Mouse (Mus musculus) liver, embryonic 12.5 days (tissue): ENCODE measurements at regions not wholly inside any gene's neighbourhood (a gene's known extent, or its start where the extent isn't known, plus 50 kb on each side); places are given as distances from the start of the nearest gene placed in this dataset.

Source experiments
- ATAC-seq: fragments of 200-750 bp; cut with Nextera tagmentation; 2 replicates; pipeline ENCODE4 v1.8.0; 2017; ENCODE audit warnings: moderate number of reproducible peaks, mild to moderate bottlenecking, moderate library complexity
- H3K27ac ChIP-seq: fragments of 300-500 bp; sonication (generic); 2 replicates; pipeline ENCODE4 v1.5.1; 2016; ENCODE audit warnings: mild to moderate bottlenecking
- H3K27me3 ChIP-seq: fragments of 300-500 bp; sonication (generic); replicated peaks from 2 replicates; pipeline ENCODE4 v1.6.1; 2016; ENCODE audit warnings: mild to moderate bottlenecking, moderate library complexity
- H3K36me3 ChIP-seq: fragments of 300-500 bp; sonication (generic); 2 replicates; pipeline ENCODE4 v1.6.1; 2016; ENCODE audit warnings: mild to moderate bottlenecking, moderate library complexity
- H3K4me1 ChIP-seq: fragments of 300-500 bp; sonication (generic); 2 replicates; pipeline ENCODE4 v1.6.1; 2016
- H3K4me2 ChIP-seq: fragments of 300-500 bp; sonication (generic); 2 replicates; pipeline ENCODE4 v1.6.1; 2016; ENCODE audit warnings: mild to moderate bottlenecking, moderate library complexity
- H3K4me3 ChIP-seq: fragments of 300-500 bp; sonication (generic); 2 replicates; pipeline ENCODE4 v1.5.1; 2016; ENCODE audit warnings: mild to moderate bottlenecking, moderate library complexity
- H3K9ac ChIP-seq: fragments of 300-500 bp; sonication (generic); 2 replicates; pipeline ENCODE4 v1.6.1; 2016; ENCODE audit warnings: mild to moderate bottlenecking, moderate library complexity
- H3K9me3 ChIP-seq: fragments of 300-500 bp; sonication (generic); replicated peaks from 2 replicates; pipeline ENCODE4 v1.6.1; 2016; ENCODE audit warnings: mild to moderate bottlenecking, moderate library complexity
- WGBS: fragments of 180-500 bp; shearing (Covaris S2); methylation state at CpG from one replicate; pipeline ENCODE4 v1.1.7; 2016; ENCODE audit not compliant: insufficient replicate concordance; 5-methylcytosine and 5-hydroxymethylcytosine counted together

DNA sequence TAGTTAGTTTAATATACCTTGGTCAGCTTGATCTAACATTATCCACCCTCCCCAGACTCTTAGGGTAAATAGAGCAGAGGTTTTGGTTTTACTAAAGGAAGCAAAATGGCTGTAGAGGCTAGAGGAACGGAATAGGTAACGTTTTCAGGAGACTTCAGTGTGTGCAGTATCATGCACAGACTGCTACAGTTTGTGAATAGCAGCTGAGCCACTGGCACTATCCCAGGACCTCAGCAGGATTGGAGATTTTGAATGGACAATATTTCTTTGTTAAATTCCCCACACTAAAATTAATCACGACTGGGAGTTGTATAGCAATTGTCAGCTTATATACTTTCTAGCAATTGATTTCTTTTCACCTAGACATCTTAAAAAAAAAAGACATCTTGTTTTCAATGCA is 929.7 kb upstream of the Lcorl start:
- no peaks in the 10 kb centered on the region for H3K36me3 ChIP-seq
- no peak overlapping the region for H3K4me2 ChIP-seq
- H3K27ac ChIP-seq: no peak overlapping the region
- no peaks in the 10 kb centered on the region for H3K27me3 ChIP-seq
- no peak overlapping the region for H3K4me3 ChIP-seq
- no peaks in the 10 kb centered on the region for H3K9me3 ChIP-seq
- no peaks in the 10 kb centered on the region for H3K4me1 ChIP-seq
- 66% methylated on average over 3 of the region's 3 CpGs for WGBS
- H3K9ac ChIP-seq: no peak overlapping the region
- ATAC-seq: no peak

DNA sequence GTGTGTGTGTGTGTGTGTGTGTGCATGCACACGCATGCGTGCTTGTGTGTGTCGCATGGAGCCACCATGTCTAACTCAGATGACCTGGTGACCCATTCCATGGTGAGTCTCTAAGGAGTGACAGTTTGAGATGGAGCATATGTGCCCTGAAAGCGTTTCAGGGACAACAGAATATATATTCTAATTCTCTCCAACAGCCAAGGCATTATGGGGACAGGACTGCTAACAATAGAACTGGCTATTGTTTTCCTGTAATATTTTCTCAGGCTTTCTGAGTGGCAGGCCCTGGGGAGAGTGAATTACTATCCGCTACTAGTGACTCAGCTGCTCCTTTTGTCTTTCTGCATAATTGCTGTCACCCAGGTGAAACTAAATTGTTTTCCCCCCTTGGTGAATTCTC is 898.7 kb upstream of the Lcorl start:
- no peaks in the 10 kb centered on the region for H3K4me1 ChIP-seq
- H3K27me3 ChIP-seq: no peaks in the 10 kb centered on the region
- H3K4me3 ChIP-seq: no peak overlapping the region
- no peak overlapping the region for H3K27ac ChIP-seq
- WGBS: 67% methylated on average over 5 of the region's 5 CpGs
- H3K9me3 ChIP-seq: no peaks in the 10 kb centered on the region
- no peak overlapping the region for H3K4me2 ChIP-seq
- ATAC-seq: no peak
- H3K9ac ChIP-seq: no peak overlapping the region
- no peaks in the 10 kb centered on the region for H3K36me3 ChIP-seq

DNA sequence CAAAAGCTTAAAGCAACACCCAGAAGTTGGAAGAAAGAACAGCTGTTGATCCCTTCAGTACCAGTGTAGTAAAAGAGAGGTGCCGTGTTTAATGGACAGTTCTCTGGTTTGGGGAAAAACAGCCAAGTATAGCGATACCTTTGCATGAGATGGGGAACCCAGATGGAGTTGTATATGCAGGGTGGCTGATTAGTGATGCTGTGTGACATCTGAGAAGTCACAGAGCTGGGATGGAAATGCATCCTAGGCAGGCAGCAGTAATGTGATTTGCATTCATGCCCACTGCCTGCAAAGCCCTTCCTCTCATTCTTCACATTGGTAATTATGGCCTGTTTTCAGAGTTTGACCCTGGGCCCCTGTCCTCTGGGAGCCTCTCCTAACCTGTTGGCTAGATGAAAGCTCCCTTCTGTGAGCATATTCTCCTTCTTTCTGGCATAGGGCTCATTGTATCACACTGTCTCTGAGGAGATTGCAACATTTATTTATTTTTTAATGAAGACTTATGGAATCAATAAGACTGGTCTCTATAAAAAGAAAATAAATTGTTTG is 882.7 kb upstream of the Lcorl start:
- Histone ChIP-seq H3K9ac (no peak overlapping the region), H3K27ac (no peak overlapping the region), H3K27me3 (no peaks in the 10 kb centered on the region), H3K4me1 (no peaks in the 10 kb centered on the region), H3K36me3 (no peaks in the 10 kb centered on the region), H3K9me3 (no peaks in the 10 kb centered on the region), H3K4me3 (no peak overlapping the region), H3K4me2 (no peak overlapping the region)
- WGBS: 70% methylated on average over 2 of the region's 2 CpGs
- no peak for ATAC-seq

DNA sequence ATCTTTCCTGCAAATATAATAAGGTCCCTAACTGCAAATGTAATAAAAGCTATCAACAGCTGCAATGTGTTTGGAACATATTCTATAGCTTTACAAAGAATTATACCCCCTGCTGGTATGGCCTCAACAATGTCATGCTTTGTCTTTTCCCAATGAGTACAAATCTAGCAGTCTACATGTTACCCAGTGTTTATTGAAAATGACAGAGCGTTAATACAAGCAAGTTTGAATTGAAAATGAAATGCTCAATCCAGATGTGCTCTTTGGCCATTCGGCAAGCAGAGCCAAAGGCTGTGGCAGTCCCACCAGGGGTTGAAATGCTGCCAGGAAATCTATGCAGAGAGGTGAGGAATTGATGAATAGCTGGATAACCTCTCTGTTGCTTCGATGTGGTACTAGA is 875.1 kb upstream of the Lcorl start:
- Histone ChIP-seq H3K9me3 (no peaks in the 10 kb centered on the region), H3K4me3 (no peak overlapping the region), H3K4me2 (no peak overlapping the region), H3K27me3 (no peaks in the 10 kb centered on the region), H3K36me3 (no peaks in the 10 kb centered on the region), H3K27ac (no peak overlapping the region), H3K4me1 (no peaks in the 10 kb centered on the region), H3K9ac (no peak overlapping the region)
- no peak for ATAC-seq
- 74% methylated on average over 3 of the region's 3 CpGs for WGBS

DNA sequence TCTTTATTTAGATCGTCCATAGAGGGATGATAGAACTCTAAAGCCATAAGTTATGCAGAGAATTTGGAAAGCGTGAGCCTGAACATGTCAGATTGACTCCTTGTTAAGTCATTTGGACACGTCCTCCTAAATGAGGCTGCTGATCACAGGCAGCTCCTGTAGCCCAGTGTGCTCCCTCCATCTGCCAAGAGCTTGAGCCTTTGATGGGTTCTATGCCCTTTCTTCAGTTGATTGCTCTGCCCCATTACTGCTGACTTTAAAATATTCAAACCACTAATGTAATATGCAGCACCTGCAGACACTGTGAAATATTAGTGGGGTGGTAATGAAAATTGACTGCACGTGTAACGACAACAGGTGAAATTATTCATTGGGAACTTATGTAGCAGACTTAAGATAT is 874.6 kb upstream of the Lcorl start:
- 70% methylated on average over 5 of the region's 5 CpGs for WGBS
- no peak for ATAC-seq
- H3K4me1 ChIP-seq: no peaks in the 10 kb centered on the region

DNA sequence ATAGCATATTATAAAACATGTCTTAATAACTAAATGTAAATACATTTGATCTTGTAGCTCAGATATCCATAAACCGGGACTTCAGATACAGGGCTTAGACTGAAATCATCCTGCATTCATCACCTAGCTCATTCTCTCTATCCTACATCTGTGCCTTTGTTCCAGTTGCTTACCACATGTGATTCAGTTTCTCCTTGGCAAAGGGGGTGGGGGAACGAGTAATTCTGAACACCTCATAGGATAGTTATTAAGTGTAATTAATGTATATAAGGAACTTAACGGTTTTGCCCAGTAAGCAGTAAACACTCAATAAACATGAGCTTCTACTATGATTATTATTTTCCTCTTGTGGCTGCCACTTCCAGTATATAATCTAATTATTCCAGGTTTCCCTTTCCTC is 873.9 kb upstream of the Lcorl start:
- H3K4me1 ChIP-seq: no peaks in the 10 kb centered on the region
- no peak for ATAC-seq
- H3K27me3 ChIP-seq: no peaks in the 10 kb centered on the region
- H3K9ac ChIP-seq: no peak overlapping the region
- H3K9me3 ChIP-seq: no peaks in the 10 kb centered on the region
- no peak overlapping the region for H3K27ac ChIP-seq
- H3K36me3 ChIP-seq: no peaks in the 10 kb centered on the region
- WGBS: 69% methylated on average over 3 of the region's 3 CpGs
- H3K4me2 ChIP-seq: no peak overlapping the region
- no peak overlapping the region for H3K4me3 ChIP-seq

More for the DNA sequence above, 874.6 kb upstream of the Lcorl start:
- no peak overlapping the region for H3K27ac ChIP-seq
- no peak overlapping the region for H3K9ac ChIP-seq
- H3K9me3 ChIP-seq: no peaks in the 10 kb centered on the region
- no peak overlapping the region for H3K4me2 ChIP-seq
- H3K4me3 ChIP-seq: no peak overlapping the region
- H3K36me3 ChIP-seq: no peaks in the 10 kb centered on the region
- H3K27me3 ChIP-seq: no peaks in the 10 kb centered on the region

DNA sequence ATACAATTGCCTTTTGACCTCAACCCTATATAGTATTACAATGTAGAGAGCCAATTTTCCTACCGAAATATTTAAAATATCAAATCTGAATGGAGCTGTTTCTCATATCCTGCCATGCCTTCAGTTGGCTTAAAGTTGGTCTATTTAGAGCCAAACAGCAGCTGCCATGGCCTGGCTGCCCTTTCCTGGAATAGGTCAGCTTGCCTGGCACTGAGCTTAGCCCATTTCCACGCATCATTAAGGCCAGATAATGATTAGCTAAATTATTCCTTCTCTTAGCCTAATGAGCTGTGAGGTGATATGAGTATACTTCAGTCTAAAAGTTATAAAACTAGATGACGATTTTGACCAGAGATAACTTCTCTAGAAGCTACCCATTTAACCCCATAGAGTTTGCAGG is 852.2 kb upstream of the Lcorl start:
- Histone ChIP-seq H3K9ac (no peak overlapping the region), H3K9me3 (no peaks in the 10 kb centered on the region), H3K4me1 (no peaks in the 10 kb centered on the region), H3K4me3 (no peak overlapping the region), H3K27ac (no peak overlapping the region), H3K27me3 (no peaks in the 10 kb centered on the region), H3K4me2 (no peak overlapping the region), H3K36me3 (no peaks in the 10 kb centered on the region)
- 62% methylated on average over 3 of the region's 3 CpGs for WGBS
- ATAC-seq: no peak

DNA sequence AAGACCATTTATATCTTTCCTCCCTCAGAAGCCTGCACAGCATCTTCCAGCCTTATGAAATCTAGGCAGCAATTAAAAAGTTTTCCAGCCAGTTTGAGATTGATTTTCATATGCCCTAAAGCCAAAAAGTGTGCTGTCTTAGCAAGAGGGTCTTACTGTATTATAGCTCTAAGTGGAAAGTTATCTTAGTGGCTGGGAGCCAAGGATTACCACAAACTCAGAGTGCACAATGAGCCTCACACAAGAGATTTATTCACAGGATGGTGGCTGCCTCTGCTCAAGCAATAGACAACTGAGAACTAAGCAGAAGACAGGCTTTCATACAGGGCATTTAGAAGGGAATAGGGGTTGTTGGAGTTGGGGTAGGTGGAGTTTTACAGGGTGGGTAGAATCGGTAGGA is 850.4 kb upstream of the Lcorl start:
- Histone ChIP-seq H3K4me2 (no peak overlapping the region), H3K4me1 (no peaks in the 10 kb centered on the region)
- 61% methylated on average over 1 of the region's 1 CpGs for WGBS

DNA sequence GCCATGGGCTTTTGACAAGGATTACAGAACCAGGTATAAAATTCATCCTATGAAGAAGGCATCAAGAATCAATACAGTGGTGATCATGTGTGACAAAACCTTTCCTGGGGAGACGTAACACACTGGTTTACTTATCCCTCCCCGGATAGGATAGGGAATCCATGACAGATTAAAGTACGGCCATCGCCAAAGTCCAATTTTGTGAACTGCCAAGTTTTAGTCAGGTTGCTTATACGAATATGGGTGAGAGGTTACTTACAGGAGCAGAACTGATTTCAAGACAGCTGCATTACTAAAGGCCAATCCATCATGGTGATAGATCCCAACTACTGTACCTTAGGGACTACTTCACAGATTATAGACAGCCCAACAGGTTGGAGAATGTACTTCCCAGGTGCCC is 849.6 kb upstream of the Lcorl start:
- Histone ChIP-seq H3K36me3 (no peaks in the 10 kb centered on the region), H3K9me3 (no peaks in the 10 kb centered on the region), H3K4me3 (no peak overlapping the region), H3K4me2 (no peak overlapping the region), H3K27me3 (no peaks in the 10 kb centered on the region), H3K9ac (no peak overlapping the region), H3K4me1 (no peaks in the 10 kb centered on the region), H3K27ac (no peak overlapping the region)
- WGBS: 77% methylated on average over 5 of the region's 5 CpGs
- no peak for ATAC-seq

More for the DNA sequence above, 850.4 kb upstream of the Lcorl start:
- Histone ChIP-seq H3K9ac (no peak overlapping the region), H3K4me3 (no peak overlapping the region), H3K27ac (no peak overlapping the region), H3K36me3 (no peaks in the 10 kb centered on the region), H3K27me3 (no peaks in the 10 kb centered on the region), H3K9me3 (no peaks in the 10 kb centered on the region)
- ATAC-seq: no peak

DNA sequence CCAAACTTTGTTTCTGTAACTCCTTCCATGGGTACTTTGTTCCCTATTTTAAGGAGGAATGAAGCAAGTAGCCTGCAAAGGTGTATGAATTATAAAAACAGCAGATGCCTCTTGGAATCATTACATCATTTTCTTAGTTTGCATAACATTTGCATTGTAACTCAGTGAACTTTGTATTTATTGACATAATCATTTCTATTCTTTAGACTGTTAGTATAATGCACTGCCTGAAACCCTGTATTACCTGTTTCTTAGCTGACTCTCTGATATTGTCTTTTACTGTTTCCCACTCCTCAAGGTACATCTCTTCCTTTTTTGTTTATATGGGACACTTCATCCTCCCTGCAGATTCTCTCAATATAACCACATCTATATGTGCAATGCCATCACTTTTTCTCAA is 820.6 kb upstream of the Lcorl start:
- H3K27ac ChIP-seq: no peak overlapping the region
- H3K27me3 ChIP-seq: no peaks in the 10 kb centered on the region
- H3K4me2 ChIP-seq: no peak overlapping the region
- peaks cover 3% of the 10 kb centered on the region; the same call in 1 of the 2 replicates for H3K4me1 ChIP-seq
- H3K36me3 ChIP-seq: no peaks in the 10 kb centered on the region
- no peaks in the 10 kb centered on the region for H3K9me3 ChIP-seq
- H3K4me3 ChIP-seq: no peak overlapping the region
- no peak overlapping the region for H3K9ac ChIP-seq
- ATAC-seq: no peak

DNA sequence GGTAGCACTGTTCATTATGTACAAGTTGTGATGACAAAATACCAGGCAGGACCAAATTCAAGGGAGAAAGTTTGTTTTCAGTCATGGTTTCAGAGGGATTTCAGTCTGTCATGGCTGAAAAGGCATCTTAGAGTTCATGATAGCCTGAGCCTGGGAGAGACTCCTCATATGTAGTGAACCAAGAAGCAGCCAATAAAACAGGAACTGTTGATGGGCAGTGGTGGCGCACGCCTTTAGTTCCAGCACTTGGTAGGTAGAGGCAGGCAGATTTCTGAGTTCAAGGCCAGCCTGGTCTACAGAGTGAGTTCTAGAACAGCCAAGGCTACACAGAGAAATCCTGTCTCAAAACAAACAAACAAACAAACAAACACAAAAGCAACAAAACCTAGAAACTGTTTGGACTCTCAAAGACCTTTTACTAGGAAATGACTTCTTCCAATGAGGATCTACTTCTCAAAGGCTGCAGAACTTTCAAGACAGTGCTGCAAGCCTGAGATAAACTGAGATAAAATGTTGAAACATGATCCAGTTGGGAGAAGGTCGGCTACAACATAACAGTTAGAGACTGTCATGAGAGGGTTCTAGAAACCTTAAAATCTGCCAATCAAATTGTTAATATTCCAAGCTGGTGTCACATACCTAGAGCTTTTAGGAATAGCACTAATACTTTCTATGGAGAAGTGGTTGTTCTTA is 817.5 kb upstream of the Lcorl start:
- Histone ChIP-seq H3K27me3 (no peaks in the 10 kb centered on the region), H3K4me2 (no peak overlapping the region), H3K9ac (no peak overlapping the region), H3K36me3 (no peaks in the 10 kb centered on the region), H3K27ac (no peak overlapping the region), H3K4me3 (no peak overlapping the region), H3K9me3 (no peaks in the 10 kb centered on the region), H3K4me1 (peaks cover 3% of the 10 kb centered on the region; the same call in 1 of the 2 replicates)
- WGBS: 55% methylated on average over 3 of the region's 3 CpGs
- ATAC-seq: no peak

DNA sequence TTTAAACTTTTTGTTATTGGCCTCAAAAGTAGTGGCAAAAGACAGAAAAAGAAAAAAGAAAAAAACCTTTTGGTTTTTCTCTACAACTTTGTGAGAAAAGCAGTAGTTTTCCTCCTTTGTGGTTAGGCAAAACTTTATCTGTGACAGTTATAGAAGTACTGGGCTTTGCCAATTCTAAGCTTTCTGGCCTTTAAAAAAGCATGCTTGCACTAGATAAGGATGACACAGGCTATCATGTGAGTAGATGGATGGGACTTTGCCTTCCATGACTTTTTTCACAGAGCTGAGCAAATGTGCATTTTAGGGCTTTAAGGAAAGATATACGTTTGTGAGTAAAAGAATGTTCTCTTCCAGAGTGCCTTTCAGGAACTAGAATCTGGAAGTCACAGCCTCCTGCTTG is 816.0 kb upstream of the Lcorl start:
- no peaks in the 10 kb centered on the region for H3K36me3 ChIP-seq
- WGBS: 21% methylated on average over 1 of the region's 1 CpGs
- peaks cover 3% of the 10 kb centered on the region; the same call in 1 of the 2 replicates for H3K4me1 ChIP-seq
- no peak for ATAC-seq
- H3K4me2 ChIP-seq: no peak overlapping the region
- H3K9me3 ChIP-seq: no peaks in the 10 kb centered on the region
- H3K9ac ChIP-seq: no peak overlapping the region
- no peak overlapping the region for H3K4me3 ChIP-seq
- no peaks in the 10 kb centered on the region for H3K27me3 ChIP-seq
- no peak overlapping the region for H3K27ac ChIP-seq

DNA sequence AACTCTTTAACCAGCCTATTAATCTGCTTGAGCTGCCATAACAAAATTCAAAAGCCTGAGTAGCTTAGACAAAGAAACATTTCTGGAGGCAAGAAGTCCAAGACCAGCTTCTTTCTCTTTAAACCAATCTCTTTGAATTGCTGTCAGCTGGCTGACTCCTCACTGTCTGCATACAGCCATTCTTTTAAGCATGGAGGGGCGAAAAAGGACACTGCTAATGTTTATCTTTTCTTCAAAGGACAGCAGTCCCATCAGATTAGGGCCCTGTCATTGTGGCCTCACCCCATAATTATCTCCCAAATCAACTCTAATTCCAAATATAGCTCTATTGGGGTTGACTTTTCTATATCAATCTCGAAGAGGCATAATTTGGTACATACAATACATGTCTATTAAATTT is 813.1 kb upstream of the Lcorl start:
- peaks cover 3% of the 10 kb centered on the region; the same call in 1 of the 2 replicates for H3K4me1 ChIP-seq
- H3K27me3 ChIP-seq: no peaks in the 10 kb centered on the region
- no peak overlapping the region for H3K27ac ChIP-seq
- H3K4me3 ChIP-seq: no peak overlapping the region
- no peak for ATAC-seq
- no peaks in the 10 kb centered on the region for H3K36me3 ChIP-seq
- H3K9me3 ChIP-seq: no peaks in the 10 kb centered on the region
- H3K9ac ChIP-seq: no peak overlapping the region
- no peak overlapping the region for H3K4me2 ChIP-seq
- 39% methylated on average over 2 of the region's 2 CpGs for WGBS
